Mouse (Mus musculus) cortical plate, adult 2 months (tissue): ENCODE measurements around the gene Zfp385a.

Source experiments
- CTCF ChIP-seq: fragments of 200-500 bp; IDR thresholded peaks from 2 replicates; pipeline ENCODE4 v1.5.1; 2011; ENCODE audit warnings: mild to moderate bottlenecking, control low read depth, low read length; ENCODE audit not compliant: insufficient read depth; ENCODE audit errors: extremely low read depth
- POLR2A ChIP-seq: fragments of 200-500 bp; IDR thresholded peaks from 2 replicates; pipeline ENCODE4 v1.6.1; 2011; ENCODE audit warnings: mild to moderate bottlenecking, low read length, control low read depth; ENCODE audit not compliant: insufficient read depth; ENCODE audit errors: extremely low read depth

GRCm38 (mm10) chr15:103377752-103378664, 38.1 kb upstream of the Zfp385a start:
- no peak for TF ChIP-seq CTCF
- no peak for TF ChIP-seq POLR2A
